Mouse (Mus musculus): ENCODE data around the gene Cox19. TPM values are rescaled to one million over a fixed set of nuclear protein-coding genes. Genes with fewer than 3 reads are reported as not detected.

Gene Cox19
- polyA plus RNA-seq, 1 experiment from 2014 or later = 15.7 TPM

DNA sequence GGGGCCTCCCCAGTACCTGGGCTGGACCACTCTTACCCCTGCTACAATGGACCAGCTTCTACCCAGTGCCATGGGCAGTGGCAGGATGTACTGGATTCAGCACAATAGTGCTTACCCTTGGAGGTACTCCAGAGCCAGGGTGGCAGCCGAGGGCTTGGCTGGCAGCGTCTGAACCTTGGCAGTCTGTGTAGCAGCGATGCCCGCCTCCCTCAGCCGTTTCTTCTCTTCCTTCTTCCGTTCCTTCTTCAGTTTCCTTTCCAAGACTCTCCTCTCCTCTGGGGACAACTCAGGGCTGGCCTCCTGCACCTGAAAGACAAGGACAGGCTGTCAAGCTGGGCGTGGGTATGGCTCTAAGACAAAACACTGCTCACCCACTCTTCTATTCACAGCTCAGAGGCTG lies 12.6 kb upstream of the Cox19 start:
- Histone ChIP-seq H3K27ac (peak overlapping the region; percentile 98), H3K4me3 (ENCODE audit: inconsistent target) (no peak overlapping the region), H3K79me2 (ENCODE audit: inconsistent target) (peaks cover 18% of the 10 kb centered on the region), H3K36me3 (ENCODE audit: inconsistent target) (no peaks in the 10 kb centered on the region; the same call in 1 of the 2 replicates)
- 35% methylated on average over 7 of the region's 7 CpGs for WGBS (ENCODE audit: missing documents)

DNA sequence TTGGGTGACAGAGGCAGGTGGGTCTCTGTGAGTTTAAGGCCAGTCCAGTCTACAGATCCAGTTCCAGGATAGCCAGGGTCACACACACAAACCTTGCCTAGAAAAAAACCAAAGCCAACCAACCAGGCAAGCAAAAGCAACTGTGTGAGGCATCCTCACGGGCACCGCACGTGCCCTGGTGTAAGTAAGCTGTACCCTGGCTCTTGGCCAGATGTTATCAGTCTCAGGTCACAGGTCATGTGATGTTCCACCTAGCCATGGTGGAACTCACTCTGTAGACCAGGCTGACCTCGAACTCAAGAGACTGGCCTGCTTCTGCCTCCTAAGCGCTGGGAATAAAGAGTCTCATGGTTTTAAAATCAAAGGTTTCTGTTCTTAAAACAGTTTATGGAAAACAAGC lies 8.0 kb upstream of the Cox19 start:
- Histone ChIP-seq H3K4me3 (ENCODE audit: inconsistent target) (no peak overlapping the region), H3K36me3 (ENCODE audit: inconsistent target) (no peaks in the 10 kb centered on the region; the same call in 1 of the 2 replicates), H3K27ac (no peak overlapping the region), H3K79me2 (ENCODE audit: inconsistent target) (no peaks in the 10 kb centered on the region)
- 94% methylated on average over 5 of the region's 5 CpGs for WGBS (ENCODE audit: missing documents)

GRCm38 (mm10) chr5:139358653-139359052 lies 7.4 kb upstream of the Cox19 start:
- 92% methylated on average over 1 of the region's 2 CpGs for WGBS (ENCODE audit: missing documents)
- Histone ChIP-seq H3K4me3 (ENCODE audit: inconsistent target) (no peak overlapping the region), H3K27ac (no peak overlapping the region), H3K36me3 (ENCODE audit: inconsistent target) (no peaks in the 10 kb centered on the region; the same call in 1 of the 2 replicates), H3K79me2 (ENCODE audit: inconsistent target) (no peaks in the 10 kb centered on the region)

GRCm38 (mm10) chr5:139355235-139355772 lies 4.1 kb upstream of the Cox19 start:
- H3K4me3 ChIP-seq (ENCODE audit: inconsistent target) = no peak overlapping the region
- H3K79me2 ChIP-seq (ENCODE audit: inconsistent target) = no peaks in the 10 kb centered on the region
- WGBS (ENCODE audit: missing documents) = 38% methylated on average over 15 of the region's 19 CpGs
- no peaks in the 10 kb centered on the region for H3K36me3 ChIP-seq (ENCODE audit: inconsistent target)
- no peak overlapping the region for H3K27ac ChIP-seq

GRCm38 (mm10) chr5:139353946-139354345 lies 2.7 kb upstream of the Cox19 start:
- H3K36me3 ChIP-seq (ENCODE audit: inconsistent target) = no peaks in the 10 kb centered on the region
- WGBS (ENCODE audit: missing documents) = 91% methylated on average over 11 of the region's 11 CpGs
- no peak overlapping the region for H3K4me3 ChIP-seq (ENCODE audit: inconsistent target)
- H3K79me2 ChIP-seq (ENCODE audit: inconsistent target) = no peaks in the 10 kb centered on the region
- H3K27ac ChIP-seq = no peak overlapping the region

- Histone ChIP-seq H3K27ac (no peak overlapping the region), H3K4me3 (ENCODE audit: inconsistent target) (no peak overlapping the region), H3K79me2 (ENCODE audit: inconsistent target) (no peaks in the 10 kb centered on the region), H3K36me3 (ENCODE audit: inconsistent target) (no peaks in the 10 kb centered on the region)
- WGBS (ENCODE audit: missing documents) = 61% methylated on average over 10 of the region's 10 CpGs
Observed at GRCm38 (mm10) chr5:139353496-139353895, 2.3 kb upstream of the Cox19 start.

GRCm38 (mm10) chr5:139352317-139352716 lies 1.1 kb upstream of the Cox19 start, which contains the start of gene Cyp2w1:
TSS of gene Cyp2w1 (plus strand) at chr5:139352617.
- H3K27ac ChIP-seq = no peak within 1 kb of the TSS
- no peaks in the 10 kb centered on the region for H3K36me3 ChIP-seq (ENCODE audit: inconsistent target)
- H3K4me3 ChIP-seq (ENCODE audit: inconsistent target) = no peak within 1 kb of the TSS
- H3K79me2 ChIP-seq (ENCODE audit: inconsistent target) = no peaks in the 10 kb centered on the region
- 96% methylated on average over 3 of the region's 6 CpGs for WGBS (ENCODE audit: missing documents)

GRCm38 (mm10) chr5:139351628-139352027 lies 410 bp upstream of the Cox19 start:
- H3K27ac ChIP-seq = no peak overlapping the region
- no peak overlapping the region for H3K4me3 ChIP-seq (ENCODE audit: inconsistent target)
- no peaks in the 10 kb centered on the region for H3K79me2 ChIP-seq (ENCODE audit: inconsistent target)
- 69% methylated on average over 8 of the region's 8 CpGs for WGBS (ENCODE audit: missing documents)
- H3K36me3 ChIP-seq (ENCODE audit: inconsistent target) = no peaks in the 10 kb centered on the region

GRCm38 (mm10) chr5:139349713-139350112 lies 1.5 kb downstream of the Cox19 start:
- WGBS (ENCODE audit: missing documents) = 88% methylated on average over 6 of the region's 6 CpGs
- no peak overlapping the region for H3K27ac ChIP-seq

GRCm38 (mm10) chr5:139347225-139347624 lies 4.0 kb downstream of the Cox19 start:
- H3K36me3 ChIP-seq (ENCODE audit: inconsistent target) = peaks cover 2% of the 10 kb centered on the region; the same call in 1 of the 2 replicates
- 80% methylated on average over 1 of the region's 1 CpGs for WGBS (ENCODE audit: missing documents)
- no peak overlapping the region for H3K4me3 ChIP-seq (ENCODE audit: inconsistent target)
- H3K27ac ChIP-seq = no peak overlapping the region
- peaks cover 25% of the 10 kb centered on the region for H3K79me2 ChIP-seq (ENCODE audit: inconsistent target)

More at GRCm38 (mm10) chr5:139349713-139350112, 1.5 kb downstream of the Cox19 start:
- Histone ChIP-seq H3K4me3 (ENCODE audit: inconsistent target) (no peak overlapping the region), H3K79me2 (ENCODE audit: inconsistent target) (peaks cover 2% of the 10 kb centered on the region), H3K36me3 (ENCODE audit: inconsistent target) (no peaks in the 10 kb centered on the region)

- peaks cover 17% of the 10 kb centered on the region; the same call in 1 of the 2 replicates for H3K36me3 ChIP-seq (ENCODE audit: inconsistent target)
- peaks cover 25% of the 10 kb centered on the region for H3K79me2 ChIP-seq (ENCODE audit: inconsistent target)
- H3K27ac ChIP-seq = peak overlapping the region; percentile 24; the same call in 1 of the 2 replicates
- 13% methylated on average over 5 of the region's 5 CpGs for WGBS (ENCODE audit: missing documents)
- 0 out of 2 replicates have a peak overlapping the region, but pooled peaks have one; percentile 5 for H3K4me3 ChIP-seq (ENCODE audit: inconsistent target)
Observed at GRCm38 (mm10) chr5:139345364-139345714, 5.9 kb downstream of the Cox19 start.

DNA sequence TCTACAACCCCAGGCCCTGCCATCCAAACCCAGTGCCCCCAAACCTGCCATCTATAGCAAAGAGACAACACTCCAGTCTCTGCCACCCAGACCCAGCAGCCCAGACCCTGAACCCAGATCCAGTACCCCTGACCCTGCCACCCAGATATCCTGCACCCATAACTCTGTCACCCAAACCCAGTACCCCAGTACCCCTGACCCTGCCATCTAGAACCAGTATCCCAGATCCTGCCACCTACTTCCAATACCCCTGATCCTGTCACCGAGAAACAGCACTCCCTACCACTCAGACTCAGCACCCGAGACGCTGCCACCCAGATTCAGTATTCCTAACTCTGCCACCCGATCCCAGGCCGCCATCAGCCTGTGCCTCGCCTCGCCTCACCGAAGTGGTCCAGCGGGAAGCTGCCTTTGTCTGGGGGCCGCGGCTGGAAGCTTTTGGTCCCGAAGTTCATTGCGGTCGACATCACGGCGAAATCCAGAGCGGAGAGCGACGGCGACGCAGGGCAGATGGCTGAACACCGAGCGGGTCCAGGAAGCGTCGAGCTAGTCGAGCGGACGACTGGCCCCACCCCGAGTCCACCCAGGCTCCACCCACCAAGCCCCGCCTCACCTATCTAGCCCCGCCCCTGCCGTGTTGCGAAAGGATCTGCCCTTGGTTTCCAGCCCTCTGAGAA lies 6.4 kb downstream of the Cox19 start:
- H3K36me3 ChIP-seq (ENCODE audit: inconsistent target) = peaks cover 22% of the 10 kb centered on the region; the same call in 1 of the 2 replicates
- peaks cover 25% of the 10 kb centered on the region for H3K79me2 ChIP-seq (ENCODE audit: inconsistent target)
- WGBS (ENCODE audit: missing documents) = 1% methylated on average over 33 of the region's 33 CpGs
- H3K27ac ChIP-seq = peak overlapping the region; percentile 64
- peak overlapping the region; percentile 97 for H3K4me3 ChIP-seq (ENCODE audit: inconsistent target)

GRCm38 (mm10) chr5:139344021-139344686 lies 7.1 kb downstream of the Cox19 start:
- Histone ChIP-seq H3K79me2 (ENCODE audit: inconsistent target) (peaks cover 25% of the 10 kb centered on the region), H3K27ac (peak overlapping the region; percentile 64), H3K36me3 (ENCODE audit: inconsistent target) (peaks cover 29% of the 10 kb centered on the region), H3K4me3 (ENCODE audit: inconsistent target) (peak overlapping the region; percentile 97)
- 8% methylated on average over 10 of the region's 12 CpGs for WGBS (ENCODE audit: missing documents)

GRCm38 (mm10) chr5:139338891-139339290 lies 12.3 kb downstream of the Cox19 start:
- peaks cover 14% of the 10 kb centered on the region for H3K79me2 ChIP-seq (ENCODE audit: inconsistent target)
- no peak overlapping the region for H3K4me3 ChIP-seq (ENCODE audit: inconsistent target)
- 97% methylated on average over 10 of the region's 11 CpGs for WGBS (ENCODE audit: missing documents)
- peaks cover 48% of the 10 kb centered on the region for H3K36me3 ChIP-seq (ENCODE audit: inconsistent target)
- H3K27ac ChIP-seq = no peak overlapping the region

- Histone ChIP-seq H3K27ac (no peak overlapping the region), H3K36me3 (ENCODE audit: inconsistent target) (peaks cover 48% of the 10 kb centered on the region), H3K79me2 (ENCODE audit: inconsistent target) (peaks cover 9% of the 10 kb centered on the region), H3K4me3 (ENCODE audit: inconsistent target) (no peak overlapping the region)
- WGBS (ENCODE audit: missing documents) = 89% methylated on average over 3 of the region's 3 CpGs
Observed at GRCm38 (mm10) chr5:139338403-139338802, 12.8 kb downstream of the Cox19 start.

Data from macrophage (primary cell).